Mouse (Mus musculus) duodenum, adult 2 months (tissue): ENCODE measurements around the gene Rptn. TPM values are rescaled to one million over a fixed set of nuclear protein-coding genes. Genes with fewer than 3 reads are reported as not detected.

Experiments used
- polyA plus RNA-seq: library from polyadenylated mRNA; depleted of rRNA; stranded (reverse); fragments of >200 nt; gene quantifications from 2 replicates; pipeline ENCODE4 v1.2.3, GENCODE M21; 2012; ENCODE audit warnings: low replicate concordance; rRNA removed

Rptn gene
- not detected in 2 replicates for polyA plus RNA-seq

DNA sequence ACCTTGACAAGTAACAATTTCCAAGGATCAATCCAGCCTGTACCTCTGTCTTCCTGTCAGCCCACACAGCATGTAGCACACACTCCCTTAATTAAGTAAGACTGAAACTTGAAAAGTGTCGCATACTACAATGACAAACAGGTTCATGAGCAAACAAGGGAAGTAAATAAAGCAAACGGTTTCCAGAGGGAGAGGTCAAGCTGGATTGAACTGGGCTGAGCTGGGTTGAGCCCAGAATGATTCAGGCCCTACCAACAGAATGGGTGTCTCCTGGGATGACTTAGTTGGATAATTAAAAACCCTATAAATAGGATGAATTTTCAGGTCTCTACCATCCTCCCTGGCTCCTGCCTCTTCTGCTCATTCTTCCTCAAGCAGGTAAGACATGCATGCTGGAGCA lies at the start of gene Rptn:
TSS of gene Rptn (plus strand) at position 334 of the 400 bp plus-strand sequence.

DNA sequence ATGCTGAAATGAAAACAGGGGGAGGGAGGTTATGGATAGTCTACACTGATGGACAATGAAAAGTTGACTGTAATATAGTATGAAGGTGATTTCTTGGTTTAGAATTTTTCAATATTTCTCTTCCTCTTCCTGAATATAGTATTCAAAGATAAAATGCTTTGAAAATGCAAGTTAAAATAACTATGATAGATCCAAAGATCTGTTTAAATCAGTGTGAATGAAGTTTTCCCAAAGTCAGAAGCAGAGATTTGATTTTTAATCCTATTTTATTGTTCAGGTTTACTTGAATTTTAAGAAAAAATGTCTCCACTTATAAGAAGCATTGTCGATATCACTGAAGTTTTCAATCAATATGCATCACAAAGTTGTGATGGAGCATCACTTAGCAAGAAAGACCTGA lies 48.5 kb downstream of the Rptn start, which contains the start of gene Tchh:
TSS of gene Tchh (plus strand) at position 301 of the 400 bp plus-strand sequence.

Other genes with a start within 250 kb of the Rptn start
- not detected in 2 replicates for gene Crnn, start 248.9 kb upstream of the Rptn start, polyA plus RNA-seq
- gene Flg2, start 196.4 kb upstream of the Rptn start, polyA plus RNA-seq: not detected in 2 replicates
- gene Flg, start 120.2 kb upstream of the Rptn start, polyA plus RNA-seq: 0.07 TPM in 1 of 2 replicates, not detected in the other
- gene Hrnr, start 74.0 kb upstream of the Rptn start, polyA plus RNA-seq: not detected in 2 replicates
- not detected in 2 replicates for gene Tchh, start 48.6 kb downstream of the Rptn start, polyA plus RNA-seq
- not detected in 2 replicates for gene Tchhl1, start 75.1 kb downstream of the Rptn start, polyA plus RNA-seq
- 38.7 and 56.5 TPM in 2 replicates for gene S100a11, start 126.8 kb downstream of the Rptn start, polyA plus RNA-seq
- gene S100a10, start 161.4 kb downstream of the Rptn start, polyA plus RNA-seq: 37.3 and 76.6 TPM in 2 replicates